Mouse (Mus musculus) cortical plate, adult 2 months (tissue): ENCODE measurements around the gene Fgfr2.

ENCODE experiments used
- CTCF ChIP-seq: fragments of 200-500 bp; IDR thresholded peaks from 2 replicates; pipeline ENCODE4 v1.5.1; 2011; ENCODE audit warnings: mild to moderate bottlenecking, control low read depth, low read length; ENCODE audit not compliant: insufficient read depth; ENCODE audit errors: extremely low read depth
- POLR2A ChIP-seq: fragments of 200-500 bp; IDR thresholded peaks from 2 replicates; pipeline ENCODE4 v1.6.1; 2011; ENCODE audit warnings: mild to moderate bottlenecking, low read length, control low read depth; ENCODE audit not compliant: insufficient read depth; ENCODE audit errors: extremely low read depth

DNA sequence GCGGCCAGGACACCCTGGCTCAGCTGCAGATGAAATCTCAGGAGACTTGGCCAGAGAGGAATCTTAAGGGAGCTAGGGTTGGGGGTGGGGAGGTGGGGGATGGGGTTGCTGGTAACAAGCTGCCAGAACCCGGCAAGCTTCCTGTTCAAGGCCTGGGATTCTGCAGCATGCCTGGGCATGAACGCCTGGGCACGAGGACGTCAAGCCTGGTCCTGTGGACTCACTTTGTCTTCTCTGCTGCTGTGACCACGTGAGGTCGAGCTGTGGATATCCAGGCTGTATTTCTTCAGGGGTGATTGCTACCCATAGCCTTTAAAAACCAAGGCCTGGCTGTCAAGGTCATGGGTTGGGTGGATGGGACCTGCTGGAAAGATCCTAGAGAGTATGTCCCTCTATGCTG lies 117.4 kb downstream of the Fgfr2 start:
- TF ChIP-seq CTCF (no peak), POLR2A (no peak)
